In genomic region chr15:3580216-3580615, GRCm38 (mm10) we compare ENCODE assay signal across 11 mouse cellular contexts. TPM values are rescaled to one million over a fixed set of nuclear protein-coding genes. Genes with fewer than 3 reads are reported as not detected.
DNase-seq lines count a peak whose midpoint lies in the region; ATAC-seq lines count a peak whose summit lies in the region.
"Had no signal": no experiment of that assay in that cellular context is flagged by ENCODE, and none has a peak within 500 bp of the region (broad histone marks: within the 10 kb centered on the region; RNA-seq: fewer than 3 reads in every experiment).

No protein-coding gene starts in this region.

- H3K4me2 ChIP-seq in kidney, embryonic 15.5 days, result peak overlapping the region; percentile 48
- H3K4me2 ChIP-seq in lung, embryonic 16.5 days (ENCODE audit: low read depth, low read length), result peak overlapping the region; percentile 46

- no peaks in the 10 kb centered on the region for H3K27me3 ChIP-seq in kidney, embryonic 15.5 days
- H3K27me3 ChIP-seq in lung, embryonic 16.5 days (ENCODE audit: control insufficient read depth, insufficient read depth, low read depth, low read length), result no peaks in the 10 kb centered on the region

- no peaks in the 10 kb centered on the region for H3K36me3 ChIP-seq in kidney, embryonic 15.5 days
- no peaks in the 10 kb centered on the region for H3K36me3 ChIP-seq in lung, embryonic 16.5 days (ENCODE audit: control insufficient read depth, insufficient read depth, low read length)

- H3K4me3 ChIP-seq in kidney, embryonic 15.5 days (replicated peaks), result peak overlapping the region; percentile 24
- H3K4me3 ChIP-seq in lung, embryonic 16.5 days (ENCODE audit: low read length), result peak overlapping the region; percentile 36

- DNase-seq in adrenal gland, postnatal 10 days, result peak; percentile 68
- DNase-seq in adrenal gland, postnatal 4 days (ENCODE audit: low spot score in 2 of 2), result no peak
- no peak for DNase-seq in kidney, adult 9 months
- DNase-seq in fat pad, adult 2 months (ENCODE audit: extremely low read depth, low read depth, low spot score), result peak; percentile 82
- DNase-seq in B cell, adult 2 months, result no peak
- DNase-seq in ovary, postnatal 36 days (ENCODE audit: low spot score), result no peak
- DNase-seq: cerebellum, adult 2 months; thymus, postnatal 25 days had no signal

- WGBS in kidney, embryonic 15.5 days, result 37% methylated on average over 2 of the region's 2 CpGs
- WGBS in lung, embryonic 16.5 days, result 24% methylated on average over 2 of the region's 2 CpGs

- no peak for ATAC-seq in kidney, embryonic 15.5 days (replicated peaks; ENCODE audit: low FRiP score)
- peak; percentile 88 for ATAC-seq in lung, embryonic 16.5 days (ENCODE audit: low read depth)

- H3K4me1 ChIP-seq in kidney, embryonic 15.5 days, result peaks cover 26% of the 10 kb centered on the region
- peaks cover 18% of the 10 kb centered on the region for H3K4me1 ChIP-seq in lung, embryonic 16.5 days (replicated peaks; ENCODE audit: control insufficient read depth, insufficient read depth, low read length)

- H3K9me3 ChIP-seq in kidney, embryonic 15.5 days (replicated peaks), result no peaks in the 10 kb centered on the region
- no peaks in the 10 kb centered on the region for H3K9me3 ChIP-seq in lung, embryonic 16.5 days (ENCODE audit: control insufficient read depth, low read length)

- no peak overlapping the region for H3K9ac ChIP-seq in kidney, embryonic 15.5 days
- H3K9ac ChIP-seq in lung, embryonic 16.5 days (ENCODE audit: low read length), result no peak overlapping the region

- no peak overlapping the region for H3K27ac ChIP-seq in kidney, embryonic 15.5 days
- peak overlapping the region; percentile 66 for H3K27ac ChIP-seq in lung, embryonic 16.5 days (ENCODE audit: low read length)
- H3K27ac ChIP-seq: macrophage had no signal

RNA-seq across cellular contexts. Expression of gene Ghr, which starts 3.1 kb away (rescaled TPM):
- total RNA-seq in adrenal gland, postnatal 10 days (2021), result 100 to 1,000 TPM in 1 of 2 experiments, 10 to 100 TPM in 1; 88.6 to 126 TPM
- 10 to 100 TPM; 60.6 to 64.7 TPM for total RNA-seq in adrenal gland, postnatal 4 days (2021)
- polyA plus RNA-seq in kidney, embryonic 15.5 days (2015; fragmentation: Nextera tagmentation; extraction: Ambion mirVana), result 71.3 and 72.0 TPM in 2 replicates
- 93.7 and 101 TPM in 2 replicates for polyA plus RNA-seq in lung, embryonic 16.5 days (2015; fragmentation: Nextera tagmentation; extraction: Ambion mirVana)
- polyA plus RNA-seq: macrophage had no signal

Comparison
In these comparisons a context has a peak if more than half of its experiments do, and no peak if none do; other contexts are left out.
1. DNase-seq: peak in adrenal gland, postnatal 10 days (single experiment) and fat pad, adult 2 months (single experiment); none in adrenal gland, postnatal 4 days (0 of 2), kidney, adult 9 months (single experiment), B cell, adult 2 months (0 of 2) and ovary, postnatal 36 days (single experiment).